In genomic region chr17:56467456-56467884, GRCm38 (mm10) we compare ENCODE assay signal across 9 mouse cellular contexts. TPM values are rescaled to one million over a fixed set of nuclear protein-coding genes. Genes with fewer than 3 reads are reported as not detected.
DNase-seq lines count a peak whose midpoint lies in the region; ATAC-seq lines count a peak whose summit lies in the region.
"Had no signal": no experiment of that assay in that cellular context is flagged by ENCODE, and none has a peak within 500 bp of the region (broad histone marks: within the 10 kb centered on the region; RNA-seq: fewer than 3 reads in every experiment).

No protein-coding gene starts in this region.

- no peaks in the 10 kb centered on the region for H3K9me3 ChIP-seq in liver, embryonic 12.5 days (replicated peaks)
- H3K9me3 ChIP-seq in liver, embryonic 11.5 days (ENCODE audit: control insufficient read depth, low read length) = no peaks in the 10 kb centered on the region
- no peaks in the 10 kb centered on the region for H3K9me3 ChIP-seq in stomach, embryonic 14.5 days (ENCODE audit: control insufficient read depth, low read depth, low read length)

- peak overlapping the region; percentile 46; the same call in 1 of the 2 replicates for H3K27ac ChIP-seq in liver, embryonic 12.5 days
- no peak overlapping the region for H3K27ac ChIP-seq in liver, embryonic 11.5 days (ENCODE audit: low read depth, low read length)
- H3K27ac ChIP-seq in stomach, embryonic 14.5 days (ENCODE audit: low read length) = peak overlapping the region; percentile 87

- ATAC-seq in liver, embryonic 12.5 days = no peak
- no peak for ATAC-seq in liver, embryonic 11.5 days (replicated peaks; ENCODE audit: low FRiP score)
- no peak for ATAC-seq in stomach, embryonic 14.5 days (ENCODE audit: insufficient number of reproducible peaks, insufficient read depth, low FRiP score, low read depth)

- 67% methylated on average over 7 of the region's 7 CpGs for WGBS in liver, embryonic 12.5 days (ENCODE audit: insufficient replicate concordance)
- 62% methylated on average over 7 of the region's 7 CpGs for WGBS in liver, embryonic 11.5 days
- WGBS in stomach, embryonic 14.5 days = 25% methylated on average over 7 of the region's 7 CpGs

- peaks cover 73% of the 10 kb centered on the region for H3K27me3 ChIP-seq in liver, embryonic 12.5 days (replicated peaks)
- peaks cover 41% of the 10 kb centered on the region for H3K27me3 ChIP-seq in liver, embryonic 11.5 days (replicated peaks; ENCODE audit: control insufficient read depth, insufficient read depth, low read length)
- H3K27me3 ChIP-seq in stomach, embryonic 14.5 days (ENCODE audit: control insufficient read depth, insufficient read depth, low read length) = no peaks in the 10 kb centered on the region

- DNase-seq in adrenal gland, postnatal 14 days = peak; percentile 61
- no peak for DNase-seq in adrenal gland, postnatal 36 days
- DNase-seq in liver, embryonic 11.5 days (ENCODE audit: low spot score) = no peak
- peak; percentile 41 to 60 for DNase-seq in kidney, adult 8-10 months
- DNase-seq in lung, postnatal 10 days = peak; percentile 91
- DNase-seq in spleen, adult 12 weeks (ENCODE audit: low spot score) = no peak

- no peak overlapping the region for H3K9ac ChIP-seq in liver, embryonic 12.5 days
- no peak overlapping the region for H3K9ac ChIP-seq in liver, embryonic 11.5 days (ENCODE audit: low read depth, low read length)
- no peak overlapping the region for H3K9ac ChIP-seq in stomach, embryonic 14.5 days (replicated peaks; ENCODE audit: low read depth, low read length)

- no peaks in the 10 kb centered on the region for H3K36me3 ChIP-seq in liver, embryonic 12.5 days
- no peaks in the 10 kb centered on the region for H3K36me3 ChIP-seq in liver, embryonic 11.5 days (ENCODE audit: control insufficient read depth, insufficient read depth, low read length)
- no peaks in the 10 kb centered on the region for H3K36me3 ChIP-seq in stomach, embryonic 14.5 days (ENCODE audit: control insufficient read depth, insufficient read depth, low read length)

- H3K4me3 ChIP-seq in liver, embryonic 12.5 days = no peak overlapping the region
- H3K4me3 ChIP-seq in liver, embryonic 11.5 days (ENCODE audit: low read depth, low read length) = no peak overlapping the region
- H3K4me3 ChIP-seq in stomach, embryonic 14.5 days (ENCODE audit: low read depth, low read length) = no peak overlapping the region

- no peak overlapping the region for H3K4me2 ChIP-seq in liver, embryonic 12.5 days
- H3K4me2 ChIP-seq in liver, embryonic 11.5 days = no peak overlapping the region
- peak overlapping the region; percentile 20; the same call in 1 of the 2 replicates for H3K4me2 ChIP-seq in stomach, embryonic 14.5 days (replicated peaks; ENCODE audit: low read depth, low read length)

- peaks cover 52% of the 10 kb centered on the region for H3K4me1 ChIP-seq in liver, embryonic 12.5 days
- H3K4me1 ChIP-seq in liver, embryonic 11.5 days (replicated peaks; ENCODE audit: control insufficient read depth, insufficient read depth, low read length) = peaks cover 29% of the 10 kb centered on the region
- peaks cover 57% of the 10 kb centered on the region for H3K4me1 ChIP-seq in stomach, embryonic 14.5 days (ENCODE audit: control insufficient read depth, insufficient read depth, low read length)

RNA-seq across cellular contexts. Expression of gene Ptprs, which starts 8.8 kb away (rescaled TPM):
- 97.0 and 102 TPM in 2 replicates for total RNA-seq in adrenal gland, postnatal 14 days (2021)
- total RNA-seq in adrenal gland, postnatal 36 days (2021) = 100 to 1,000 TPM; 157 to 172 TPM
- polyA plus RNA-seq in liver, embryonic 12.5 days (2016; fragmentation: Nextera tagmentation; extraction: Ambion mirVana) = 19.3 and 21.2 TPM in 2 replicates
- 33.4 and 39.8 TPM in 2 replicates for polyA plus RNA-seq in liver, embryonic 11.5 days (2014; fragmentation: Nextera tagmentation; extraction: Ambion mirVana)
- 111 and 115 TPM in 2 replicates for polyA plus RNA-seq in stomach, embryonic 14.5 days (2014; fragmentation: Nextera tagmentation; extraction: Ambion mirVana)

RNA-seq across cellular contexts. Expression of gene Znrf4, which starts 44.8 kb away (rescaled TPM):
- total RNA-seq in adrenal gland, postnatal 14 days (2021) = not detected in 2 replicates
- total RNA-seq in adrenal gland, postnatal 36 days (2021) = not detected
- polyA plus RNA-seq in liver, embryonic 12.5 days (2016; fragmentation: Nextera tagmentation; extraction: Ambion mirVana) = not detected in 2 replicates
- not detected in 2 replicates for polyA plus RNA-seq in liver, embryonic 11.5 days (2014; fragmentation: Nextera tagmentation; extraction: Ambion mirVana)
- not detected in 2 replicates for polyA plus RNA-seq in stomach, embryonic 14.5 days (2014; fragmentation: Nextera tagmentation; extraction: Ambion mirVana)
- polyA plus RNA-seq: liver, embryonic 16.5 days had no signal

Comparison
In these comparisons a context has a peak if more than half of its experiments do, and no peak if none do; other contexts are left out.
1. DNase-seq: peak in adrenal gland, postnatal 14 days (single experiment), kidney, adult 8-10 months (2 of 2) and lung, postnatal 10 days (single experiment); none in adrenal gland, postnatal 36 days (0 of 2), liver, embryonic 11.5 days (single experiment) and spleen, adult 12 weeks (single experiment).